Mouse (Mus musculus): ENCODE data around the gene Pak1ip1.

DNA sequence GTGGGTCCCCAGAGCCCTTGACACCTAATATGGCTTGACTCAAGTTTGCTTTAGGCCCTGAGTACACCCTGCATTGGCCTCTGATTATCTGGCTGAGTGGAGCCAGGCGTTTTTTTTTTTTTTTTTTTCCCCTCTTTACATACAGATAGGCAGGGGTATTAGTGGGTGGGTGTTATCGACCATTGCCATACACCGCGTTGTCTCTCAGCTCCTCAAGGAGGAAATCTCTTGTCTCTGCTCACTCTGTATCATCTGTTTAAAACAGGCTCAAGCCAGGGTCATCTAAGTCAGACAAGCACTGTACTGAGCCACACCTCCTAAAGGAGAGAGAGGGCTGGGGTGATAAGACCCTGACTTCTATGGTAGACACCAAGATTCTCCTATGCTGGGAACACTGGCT is 17.0 kb downstream of the Pak1ip1 start:
- TF ChIP-seq CTCF (conservative IDR thresholded peaks at IDR 0.05; ENCODE audit: low read length), result no peak
- no peak for TF ChIP-seq POU5F1 (IDR thresholded peaks at IDR 0.05; ENCODE audit: borderline replicate concordance, low read length)

Measured in E14TG2a.4 (cell line).